Mouse (Mus musculus) cortical plate, adult 2 months (tissue): ENCODE data around the gene Cops7b. TPM values are rescaled to one million over a fixed set of nuclear protein-coding genes. Genes with fewer than 3 reads are reported as not detected.

ENCODE experiments used
- H3K27ac ChIP-seq: fragments of 200-500 bp; 2 replicates; pipeline ENCODE4 v1.5.1; 2012; ENCODE audit warnings: low read length, control low read depth, inconsistent platforms; ENCODE audit not compliant: insufficient read depth
- H3K4me1 ChIP-seq: fragments of 200-500 bp; 2 replicates; pipeline ENCODE4 v1.6.1; 2011; ENCODE audit warnings: low read length; ENCODE audit not compliant: control insufficient read depth, insufficient read depth
- H3K4me3 ChIP-seq: fragments of 200-500 bp; 2 replicates; pipeline ENCODE4 v1.5.1; 2011; ENCODE audit warnings: mild to moderate bottlenecking, low read length, control low read depth; ENCODE audit not compliant: insufficient read depth
- CTCF ChIP-seq: fragments of 200-500 bp; IDR thresholded peaks from 2 replicates; pipeline ENCODE4 v1.5.1; 2011; ENCODE audit warnings: mild to moderate bottlenecking, control low read depth, low read length; ENCODE audit not compliant: insufficient read depth; ENCODE audit errors: extremely low read depth
- POLR2A ChIP-seq: fragments of 200-500 bp; IDR thresholded peaks from 2 replicates; pipeline ENCODE4 v1.6.1; 2011; ENCODE audit warnings: mild to moderate bottlenecking, low read length, control low read depth; ENCODE audit not compliant: insufficient read depth; ENCODE audit errors: extremely low read depth
- polyA plus RNA-seq: library from polyadenylated mRNA; depleted of rRNA; stranded (reverse); fragments of >200 nt; gene quantifications from 2 replicates; pipeline ENCODE4 v1.2.3, GENCODE M21; 2012

Cops7b gene
- polyA plus RNA-seq, 1 experiment, result 38.7 TPM

DNA sequence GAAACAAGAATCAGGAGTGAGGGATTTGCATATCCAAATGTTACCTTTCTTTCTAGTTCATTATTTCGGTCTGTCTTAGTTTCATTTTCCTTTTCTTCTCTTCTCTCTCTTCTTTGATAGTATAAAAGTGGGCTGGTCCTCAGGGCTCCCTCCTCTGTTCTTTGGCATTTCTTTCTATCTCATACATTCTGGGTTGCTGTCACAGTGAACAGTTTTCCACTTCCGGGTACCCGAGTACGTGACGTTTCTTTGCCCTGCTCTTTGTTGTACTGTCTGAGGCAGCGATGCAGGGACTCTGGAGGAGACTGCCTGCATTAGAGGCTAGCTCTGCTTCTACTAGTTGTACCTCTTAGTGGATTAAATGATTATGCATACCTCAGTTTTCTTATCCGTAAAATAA, 11.8 kb downstream of the Cops7b start:
- H3K27ac ChIP-seq, result no peak overlapping the region
- TF ChIP-seq CTCF (no peak), POLR2A (no peak)

GRCm38 (mm10) chr1:86595315-86595714, 12.6 kb downstream of the Cops7b start:
- no peak overlapping the region for H3K4me3 ChIP-seq
- no peak for TF ChIP-seq POLR2A
- TF ChIP-seq CTCF, result no peak
- peaks cover 4% of the 10 kb centered on the region; the same call in 1 of the 2 replicates for H3K4me1 ChIP-seq
- no peak overlapping the region for H3K27ac ChIP-seq

More for the DNA sequence above, 11.8 kb downstream of the Cops7b start:
- H3K4me3 ChIP-seq, result no peak overlapping the region
- H3K4me1 ChIP-seq, result peaks cover 4% of the 10 kb centered on the region; the same call in 1 of the 2 replicates

DNA sequence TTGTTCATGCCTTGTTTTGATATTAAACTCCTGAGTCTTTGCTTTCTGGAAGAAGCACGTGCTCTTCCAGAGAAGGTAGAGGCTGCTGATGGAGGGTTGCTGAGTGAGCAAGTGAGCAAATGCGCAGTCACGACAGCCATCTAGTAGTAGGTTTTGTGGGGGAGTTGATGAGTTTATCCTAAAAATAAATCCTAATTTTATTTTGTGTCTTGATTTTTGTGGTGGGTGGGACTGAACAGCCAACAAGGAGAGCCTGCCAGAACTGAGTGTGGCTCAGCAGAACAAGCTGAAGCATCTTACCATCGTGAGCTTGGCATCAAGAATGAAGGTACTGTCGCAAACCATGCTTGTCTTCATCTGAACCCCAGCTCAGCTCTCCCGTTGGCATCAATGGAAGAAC, 13.8 kb downstream of the Cops7b start:
- Histone ChIP-seq H3K4me3 (no peak overlapping the region), H3K27ac (no peak overlapping the region), H3K4me1 (peaks cover 4% of the 10 kb centered on the region; the same call in 1 of the 2 replicates)
- TF ChIP-seq CTCF (no peak), POLR2A (0 out of 2 replicates have a peak, but pooled peaks have one; percentile 22)

DNA sequence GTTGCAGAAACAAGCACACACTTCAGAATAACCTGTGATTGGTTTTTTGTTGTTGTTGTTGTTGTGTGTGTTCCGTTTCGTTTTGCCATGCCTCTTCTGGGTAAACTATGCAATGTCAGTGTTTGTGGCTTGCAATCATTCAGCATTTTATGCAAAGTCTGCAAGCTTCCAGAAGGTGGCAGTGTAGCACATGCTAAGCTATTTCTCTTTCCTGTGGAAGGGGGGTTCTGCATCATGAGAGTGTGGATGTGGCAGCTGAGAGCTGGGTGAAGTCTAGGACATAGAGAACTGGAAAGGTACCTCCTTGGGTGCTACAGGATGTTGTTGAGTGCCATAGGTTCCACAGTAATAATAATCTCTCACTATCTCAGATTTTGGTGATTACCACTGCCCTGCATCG, 15.8 kb downstream of the Cops7b start:
- Histone ChIP-seq H3K4me3 (no peak overlapping the region), H3K27ac (no peak overlapping the region), H3K4me1 (peaks cover 4% of the 10 kb centered on the region; the same call in 1 of the 2 replicates)
- TF ChIP-seq POLR2A (no peak), CTCF (peak; percentile 55)

DNA sequence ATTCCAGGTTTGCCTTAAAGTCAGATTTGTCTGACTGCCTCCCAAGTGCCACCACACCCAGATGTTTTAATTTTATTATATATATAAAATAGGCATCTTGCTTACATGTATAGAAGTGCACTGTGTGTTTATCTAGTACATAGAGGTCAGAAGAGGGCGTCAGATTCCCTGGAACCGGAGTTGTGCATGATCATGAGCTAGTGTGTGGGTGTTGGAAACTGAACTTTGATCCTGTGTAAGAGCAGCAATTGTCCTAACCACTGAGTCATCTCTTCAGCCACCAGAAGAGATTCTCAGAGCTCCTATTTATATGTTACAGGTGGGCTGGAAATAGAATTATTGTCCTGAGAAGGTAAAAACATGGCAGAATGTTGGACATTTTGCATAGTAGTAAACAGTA, 17.4 kb downstream of the Cops7b start:
- H3K27ac ChIP-seq, result no peak overlapping the region
- no peak for TF ChIP-seq POLR2A
- TF ChIP-seq CTCF, result no peak
- peaks cover 4% of the 10 kb centered on the region; the same call in 1 of the 2 replicates for H3K4me1 ChIP-seq
- H3K4me3 ChIP-seq, result no peak overlapping the region

- Histone ChIP-seq H3K4me3 (no peak overlapping the region), H3K27ac (no peak overlapping the region), H3K4me1 (no peaks in the 10 kb centered on the region)
- TF ChIP-seq CTCF (no peak), POLR2A (no peak)
These were observed 28.2 kb downstream of the Cops7b start for GRCm38 (mm10) chr1:86610954-86611353.

DNA sequence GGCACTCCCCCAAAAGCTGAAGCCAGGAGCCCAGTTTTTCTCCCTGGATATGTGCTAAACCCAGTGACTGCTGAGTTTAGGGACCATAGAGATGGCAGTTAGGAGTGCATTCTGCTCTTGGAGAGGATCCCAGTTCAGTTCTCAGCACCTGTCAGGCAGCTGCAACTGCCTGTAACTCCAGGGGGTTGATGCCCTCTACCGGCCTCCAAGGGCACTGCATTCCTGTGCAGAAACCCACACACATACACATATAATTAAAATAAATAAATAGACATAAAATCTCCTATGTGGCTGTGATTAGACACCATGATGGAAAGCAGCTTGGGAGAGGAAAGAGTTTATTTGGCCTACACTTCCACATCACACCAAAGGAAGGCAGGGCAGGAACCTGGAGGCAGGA, 29.4 kb downstream of the Cops7b start:
- Histone ChIP-seq H3K4me1 (no peaks in the 10 kb centered on the region), H3K27ac (no peak overlapping the region), H3K4me3 (no peak overlapping the region)
- TF ChIP-seq CTCF (no peak), POLR2A (no peak)

- Histone ChIP-seq H3K4me1 (no peaks in the 10 kb centered on the region), H3K4me3 (no peak overlapping the region), H3K27ac (no peak overlapping the region)
- no peak for TF ChIP-seq CTCF
- no peak for TF ChIP-seq POLR2A
These were observed 31.6 kb downstream of the Cops7b start for GRCm38 (mm10) chr1:86614269-86614668.

GRCm38 (mm10) chr1:86618454-86619125, 35.9 kb downstream of the Cops7b start:
- H3K4me1 ChIP-seq, result no peaks in the 10 kb centered on the region
- no peak overlapping the region for H3K27ac ChIP-seq

DNA sequence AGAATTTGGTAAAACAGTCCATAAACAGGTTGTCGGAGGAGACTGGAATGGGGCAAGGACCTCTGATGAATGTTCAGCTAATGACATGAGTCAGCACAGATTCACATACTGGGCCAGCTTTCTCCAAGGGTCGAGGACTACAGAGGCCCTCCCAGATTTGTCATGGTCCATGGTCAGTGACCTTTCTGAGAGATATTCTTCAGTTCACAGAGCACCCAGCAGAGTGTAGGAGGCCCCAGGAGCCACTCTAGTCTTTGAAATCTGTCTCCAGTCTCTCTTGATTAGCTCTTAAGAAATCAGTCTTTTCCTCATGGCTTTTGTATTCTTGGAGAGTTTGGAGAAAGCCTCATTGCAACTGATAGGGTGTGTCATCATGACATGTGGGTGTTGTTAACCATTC, 39.6 kb downstream of the Cops7b start:
- TF ChIP-seq POLR2A, result no peak
- no peak for TF ChIP-seq CTCF
- H3K27ac ChIP-seq, result no peak overlapping the region; the same call in 1 of the 2 replicates
- H3K4me1 ChIP-seq, result no peaks in the 10 kb centered on the region
- H3K4me3 ChIP-seq, result no peak overlapping the region

More at GRCm38 (mm10) chr1:86618454-86619125, 35.9 kb downstream of the Cops7b start:
- H3K4me3 ChIP-seq, result no peak overlapping the region
- TF ChIP-seq POLR2A, result no peak
- peak; percentile 76 for TF ChIP-seq CTCF
